Mouse (Mus musculus): ENCODE measurements around the gene Lysmd1. TPM values are rescaled to one million over a fixed set of nuclear protein-coding genes. Genes with fewer than 3 reads are reported as not detected.

The Lysmd1 gene
- polyA plus RNA-seq, 2 experiments = 11.7 to 13.3 TPM

- H3K9ac ChIP-seq (ENCODE audit: low read depth, low read length, severe bottlenecking) = no peak overlapping the region
- 95% methylated on average over 2 of the region's 2 CpGs for WGBS
- no peak for TF ChIP-seq POLR2A (IDR thresholded peaks at IDR 0.05; ENCODE audit: borderline replicate concordance, extremely low read depth, insufficient read depth, insufficient read length)
- H3K4me2 ChIP-seq (replicated peaks; ENCODE audit: low read depth, low read length, severe bottlenecking) = no peak overlapping the region
- no peak for ATAC-seq (ENCODE audit: low FRiP score, low read depth)
- DNase-seq (ENCODE audit: low spot score) = no peak
- no peaks in the 10 kb centered on the region for H3K4me1 ChIP-seq (ENCODE audit: control insufficient read depth, insufficient read depth, low read length)
- H3K27ac ChIP-seq (replicated peaks; ENCODE audit: low read depth, low read length) = no peak overlapping the region
- no peaks in the 10 kb centered on the region for H3K9me3 ChIP-seq (ENCODE audit: control insufficient read depth, low read length)
- H3K36me3 ChIP-seq (ENCODE audit: control insufficient read depth, insufficient read depth, low read length) = peaks cover 73% of the 10 kb centered on the region
- H3K4me3 ChIP-seq (replicated peaks; ENCODE audit: low read length) = no peak overlapping the region
- H3K27me3 ChIP-seq (ENCODE audit: control insufficient read depth, insufficient read depth, low read length) = no peaks in the 10 kb centered on the region
Measured at GRCm38 (mm10) chr3:95186100-95186499, 52.2 kb downstream of the Lysmd1 start.

GRCm38 (mm10) chr3:95186888-95187287 lies 53.0 kb downstream of the Lysmd1 start:
- Histone ChIP-seq H3K9ac (ENCODE audit: low read depth, low read length, severe bottlenecking) (no peak overlapping the region), H3K9me3 (ENCODE audit: control insufficient read depth, low read length) (no peaks in the 10 kb centered on the region), H3K4me2 (replicated peaks; ENCODE audit: low read depth, low read length, severe bottlenecking) (no peak overlapping the region), H3K36me3 (ENCODE audit: control insufficient read depth, insufficient read depth, low read length) (peaks cover 75% of the 10 kb centered on the region), H3K27ac (replicated peaks; ENCODE audit: low read depth, low read length) (no peak overlapping the region), H3K27me3 (ENCODE audit: control insufficient read depth, insufficient read depth, low read length) (no peaks in the 10 kb centered on the region), H3K4me3 (replicated peaks; ENCODE audit: low read length) (no peak overlapping the region), H3K4me1 (ENCODE audit: control insufficient read depth, insufficient read depth, low read length) (no peaks in the 10 kb centered on the region)
- ATAC-seq (ENCODE audit: low FRiP score, low read depth) (no peak), DNase-seq (ENCODE audit: low spot score) (no peak)
- no peak for TF ChIP-seq POLR2A (IDR thresholded peaks at IDR 0.05; ENCODE audit: borderline replicate concordance, extremely low read depth, insufficient read depth, insufficient read length)
- WGBS = 88% methylated on average over 6 of the region's 6 CpGs

Small RNAs within 50 kb of the gene (microRNA-seq; reads per million reads assigned to microRNA genes)
- gene Mir8099-1 = not detected

Other genes starting within 250 kb of the Lysmd1 start
- 348 and 378 TPM in 2 replicates for gene Psmb4, start 247.1 kb upstream of the Lysmd1 start, polyA plus RNA-seq (2012; rRNA removed)
- gene Psmb4, start 247.1 kb upstream of the Lysmd1 start, polyA plus RNA-seq (2014; fragmentation: Nextera tagmentation; extraction: Ambion mirVana) = 369 and 384 TPM in 2 replicates
- gene Selenbp1, start 201.0 kb upstream of the Lysmd1 start, polyA plus RNA-seq (2012; rRNA removed) = 28.7 and 32.9 TPM in 2 replicates
- gene Selenbp1, start 201.0 kb upstream of the Lysmd1 start, polyA plus RNA-seq (2014; fragmentation: Nextera tagmentation; extraction: Ambion mirVana) = 29.5 and 34.9 TPM in 2 replicates
- gene Rfx5, start 180.0 kb upstream of the Lysmd1 start, polyA plus RNA-seq (2012; rRNA removed) = 29.9 and 36.4 TPM in 2 replicates
- gene Rfx5, start 180.0 kb upstream of the Lysmd1 start, polyA plus RNA-seq (2014; fragmentation: Nextera tagmentation; extraction: Ambion mirVana) = 12.5 and 12.9 TPM in 2 replicates
- 54.7 and 54.8 TPM in 2 replicates for gene Pi4kb, start 159.4 kb upstream of the Lysmd1 start, polyA plus RNA-seq (2012; rRNA removed)
- 30.4 and 35.6 TPM in 2 replicates for gene Pi4kb, start 159.4 kb upstream of the Lysmd1 start, polyA plus RNA-seq (2014; fragmentation: Nextera tagmentation; extraction: Ambion mirVana)
- 26.8 and 28.8 TPM in 2 replicates for gene Zfp687, start 118.6 kb upstream of the Lysmd1 start, polyA plus RNA-seq (2012; rRNA removed)
- gene Zfp687, start 118.6 kb upstream of the Lysmd1 start, polyA plus RNA-seq (2014; fragmentation: Nextera tagmentation; extraction: Ambion mirVana) = 18.8 and 23.2 TPM in 2 replicates
- gene Psmd4, start 91.5 kb upstream of the Lysmd1 start, polyA plus RNA-seq (2012; rRNA removed) = 249 and 282 TPM in 2 replicates
- gene Psmd4, start 91.5 kb upstream of the Lysmd1 start, polyA plus RNA-seq (2014; fragmentation: Nextera tagmentation; extraction: Ambion mirVana) = 258 and 280 TPM in 2 replicates
- 35.1 and 41.2 TPM in 2 replicates for gene Pip5k1a, start 27.2 kb upstream of the Lysmd1 start, polyA plus RNA-seq (2012; rRNA removed)
- 15.7 and 16.5 TPM in 2 replicates for gene Pip5k1a, start 27.2 kb upstream of the Lysmd1 start, polyA plus RNA-seq (2014; fragmentation: Nextera tagmentation; extraction: Ambion mirVana)
- 125 and 130 TPM in 2 replicates for gene Vps72, start 23.1 kb upstream of the Lysmd1 start, polyA plus RNA-seq (2012; rRNA removed)
- 141 and 163 TPM in 2 replicates for gene Vps72, start 23.1 kb upstream of the Lysmd1 start, polyA plus RNA-seq (2014; fragmentation: Nextera tagmentation; extraction: Ambion mirVana)
- gene Tmod4, start 9.6 kb upstream of the Lysmd1 start, polyA plus RNA-seq (2012; rRNA removed) = 3.2 and 5.0 TPM in 2 replicates
- 2.9 and 3.7 TPM in 2 replicates for gene Tmod4, start 9.6 kb upstream of the Lysmd1 start, polyA plus RNA-seq (2014; fragmentation: Nextera tagmentation; extraction: Ambion mirVana)
- gene Scnm1, start 77 bp upstream of the Lysmd1 start, polyA plus RNA-seq (2012; rRNA removed) = 85.0 and 106 TPM in 2 replicates
- gene Scnm1, start 77 bp upstream of the Lysmd1 start, polyA plus RNA-seq (2014; fragmentation: Nextera tagmentation; extraction: Ambion mirVana) = 65.7 and 73.1 TPM in 2 replicates
- gene Tnfaip8l2, start 8.3 kb downstream of the Lysmd1 start, polyA plus RNA-seq (2012; rRNA removed) = 4.4 and 4.9 TPM in 2 replicates
- 6.1 and 8.0 TPM in 2 replicates for gene Tnfaip8l2, start 8.3 kb downstream of the Lysmd1 start, polyA plus RNA-seq (2014; fragmentation: Nextera tagmentation; extraction: Ambion mirVana)
- gene Sema6c, start 26.4 kb downstream of the Lysmd1 start, polyA plus RNA-seq (2012; rRNA removed) = 56.5 and 79.0 TPM in 2 replicates
- gene Sema6c, start 26.4 kb downstream of the Lysmd1 start, polyA plus RNA-seq (2014; fragmentation: Nextera tagmentation; extraction: Ambion mirVana) = 14.0 and 15.7 TPM in 2 replicates
- gene Gabpb2, start 83.8 kb downstream of the Lysmd1 start, polyA plus RNA-seq (2012; rRNA removed) = 26.2 and 26.4 TPM in 2 replicates
- 9.7 and 11.5 TPM in 2 replicates for gene Gabpb2, start 83.8 kb downstream of the Lysmd1 start, polyA plus RNA-seq (2014; fragmentation: Nextera tagmentation; extraction: Ambion mirVana)
- 76.1 and 93.1 TPM in 2 replicates for gene Cdc42se1, start 94.6 kb downstream of the Lysmd1 start, polyA plus RNA-seq (2012; rRNA removed)
- 119 and 126 TPM in 2 replicates for gene Cdc42se1, start 94.6 kb downstream of the Lysmd1 start, polyA plus RNA-seq (2014; fragmentation: Nextera tagmentation; extraction: Ambion mirVana)
- gene Mllt11, start 98.1 kb downstream of the Lysmd1 start, polyA plus RNA-seq (2012; rRNA removed) = 38.5 and 42.4 TPM in 2 replicates
- gene Mllt11, start 98.1 kb downstream of the Lysmd1 start, polyA plus RNA-seq (2014; fragmentation: Nextera tagmentation; extraction: Ambion mirVana) = 16.7 and 17.4 TPM in 2 replicates
- gene Gm128, start 107.5 kb downstream of the Lysmd1 start, polyA plus RNA-seq (2012; rRNA removed) = 0.87 and 0.89 TPM in 2 replicates
- gene Gm128, start 107.5 kb downstream of the Lysmd1 start, polyA plus RNA-seq (2014; fragmentation: Nextera tagmentation; extraction: Ambion mirVana) = 0.50 and 0.63 TPM in 2 replicates
- 6.8 and 12.0 TPM in 2 replicates for gene Bnipl, start 117.1 kb downstream of the Lysmd1 start, polyA plus RNA-seq (2012; rRNA removed)
- gene Bnipl, start 117.1 kb downstream of the Lysmd1 start, polyA plus RNA-seq (2014; fragmentation: Nextera tagmentation; extraction: Ambion mirVana) = 11.7 and 13.3 TPM in 2 replicates
- gene Mindy1, start 147.3 kb downstream of the Lysmd1 start, polyA plus RNA-seq (2012; rRNA removed) = 45.8 and 57.9 TPM in 2 replicates
- gene Mindy1, start 147.3 kb downstream of the Lysmd1 start, polyA plus RNA-seq (2014; fragmentation: Nextera tagmentation; extraction: Ambion mirVana) = 45.6 and 47.5 TPM in 2 replicates
- gene Prune1, start 148.0 kb downstream of the Lysmd1 start, polyA plus RNA-seq (2012; rRNA removed) = 31.5 and 38.0 TPM in 2 replicates
- 21.8 and 24.0 TPM in 2 replicates for gene Prune1, start 148.0 kb downstream of the Lysmd1 start, polyA plus RNA-seq (2014; fragmentation: Nextera tagmentation; extraction: Ambion mirVana)
- 3.8 and 4.7 TPM in 2 replicates for gene Anxa9, start 173.1 kb downstream of the Lysmd1 start, polyA plus RNA-seq (2012; rRNA removed)
- 4.7 and 4.9 TPM in 2 replicates for gene Anxa9, start 173.1 kb downstream of the Lysmd1 start, polyA plus RNA-seq (2014; fragmentation: Nextera tagmentation; extraction: Ambion mirVana)
- 183 TPM in 2 replicates for gene Cers2, start 180.7 kb downstream of the Lysmd1 start, polyA plus RNA-seq (2012; rRNA removed)
- 140 and 155 TPM in 2 replicates for gene Cers2, start 180.7 kb downstream of the Lysmd1 start, polyA plus RNA-seq (2014; fragmentation: Nextera tagmentation; extraction: Ambion mirVana)
- 56.2 and 57.9 TPM in 2 replicates for gene Setdb1, start 223.1 kb downstream of the Lysmd1 start, polyA plus RNA-seq (2012; rRNA removed)
- 44.2 and 51.7 TPM in 2 replicates for gene Setdb1, start 223.1 kb downstream of the Lysmd1 start, polyA plus RNA-seq (2014; fragmentation: Nextera tagmentation; extraction: Ambion mirVana)